Mouse (Mus musculus) liver, adult (tissue): ENCODE results near the gene Trpm4.

Experiments
- GATA4 ChIP-seq: IDR thresholded peaks from 2 replicates; pipeline ENCODE4 v1.6.1; 2014; ENCODE audit warnings: mild to moderate bottlenecking, low read length; ENCODE audit not compliant: insufficient replicate concordance

The Trpm4 gene

GRCm38 (mm10) chr7:45361243-45361804 is 27.7 kb upstream of the Trpm4 start:
- TF ChIP-seq GATA4: no peak

GRCm38 (mm10) chr7:45360404-45361125 is 27.0 kb upstream of the Trpm4 start:
- no peak for TF ChIP-seq GATA4

GRCm38 (mm10) chr7:45356087-45356486 is 22.5 kb upstream of the Trpm4 start:
- no peak for TF ChIP-seq GATA4

DNA sequence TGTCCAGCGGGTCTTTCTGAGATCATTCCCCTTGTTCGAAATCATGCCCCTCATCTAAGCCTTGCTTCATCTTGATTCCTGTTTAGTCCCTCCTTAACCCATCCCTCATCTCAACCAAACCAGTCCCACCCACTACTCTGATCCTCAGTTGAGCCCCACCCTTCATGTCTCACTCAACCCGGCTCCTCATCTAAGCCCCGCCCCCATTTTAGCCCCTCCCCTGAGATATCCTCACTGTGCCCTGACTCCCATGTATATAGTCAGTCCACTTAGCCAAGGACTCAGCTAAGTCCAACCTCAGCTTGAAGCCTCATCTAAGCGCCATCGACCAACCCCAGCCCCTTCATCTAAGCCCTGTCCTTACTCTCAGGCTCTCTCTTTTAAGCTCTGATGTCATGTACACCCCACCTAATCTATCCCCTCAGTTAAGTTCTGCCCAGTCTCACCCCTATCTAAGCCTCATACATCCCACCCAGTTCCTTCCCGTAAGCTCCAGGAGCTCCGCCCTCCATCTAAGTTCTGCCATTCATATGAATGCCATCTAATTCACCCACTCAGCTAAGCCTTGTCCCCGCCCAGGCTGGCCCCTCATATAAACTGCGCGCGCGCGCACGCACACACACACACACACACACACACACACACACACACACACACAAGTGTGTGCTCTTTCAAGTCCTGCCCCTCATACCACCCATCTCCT is 21.9 kb upstream of the Trpm4 start:
- no peak for TF ChIP-seq GATA4

DNA sequence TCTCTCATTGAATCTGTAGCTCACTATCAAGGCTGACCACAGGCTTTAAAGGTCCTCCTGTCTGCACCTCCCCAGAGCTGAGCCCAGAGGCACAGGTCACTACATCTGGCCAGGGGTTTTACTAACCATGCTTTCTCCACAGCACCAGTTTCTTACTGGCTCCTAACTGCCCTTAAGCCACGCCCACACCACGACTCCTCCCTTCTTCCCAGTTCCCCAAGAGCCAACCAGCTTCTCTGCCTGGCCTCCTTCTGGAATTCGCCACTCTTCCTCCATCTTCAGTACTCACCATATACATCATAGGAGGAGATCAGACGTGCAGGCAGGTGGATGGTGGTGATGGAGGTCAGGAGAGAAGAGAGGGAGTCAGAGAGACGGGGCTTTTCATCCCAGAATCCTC is 19.5 kb upstream of the Trpm4 start:
- TF ChIP-seq GATA4: no peak

DNA sequence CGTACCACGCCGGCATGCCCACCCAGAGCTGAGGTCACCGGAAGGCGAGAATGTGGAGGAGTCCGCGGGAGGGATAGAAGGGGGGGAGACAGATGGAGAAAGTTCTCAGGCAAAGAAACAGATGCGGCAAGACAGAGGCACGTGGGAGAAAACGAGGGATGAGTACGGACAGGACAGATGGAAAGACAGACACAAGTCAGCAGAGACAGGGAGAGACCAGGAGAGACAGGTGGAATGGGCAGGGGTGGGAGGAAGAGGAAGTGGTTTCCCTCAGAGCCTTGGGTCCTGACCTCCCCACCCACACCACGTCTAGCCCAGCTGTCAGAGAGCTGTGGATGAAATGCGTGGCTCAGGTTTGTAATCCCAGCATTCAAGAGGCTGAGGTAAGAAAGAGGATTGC is 13.3 kb upstream of the Trpm4 start:
- no peak for TF ChIP-seq GATA4

GRCm38 (mm10) chr7:45343543-45343942 is 10.0 kb upstream of the Trpm4 start:
- no peak for TF ChIP-seq GATA4

GRCm38 (mm10) chr7:45342081-45342480 is 8.5 kb upstream of the Trpm4 start:
- no peak for TF ChIP-seq GATA4

GRCm38 (mm10) chr7:45341303-45341702 is 7.7 kb upstream of the Trpm4 start:
- no peak for TF ChIP-seq GATA4

- TF ChIP-seq GATA4: no peak
These were observed 7.1 kb upstream of the Trpm4 start for GRCm38 (mm10) chr7:45340669-45341068.

GRCm38 (mm10) chr7:45340066-45340442 is 6.5 kb upstream of the Trpm4 start:
- TF ChIP-seq GATA4: no peak

DNA sequence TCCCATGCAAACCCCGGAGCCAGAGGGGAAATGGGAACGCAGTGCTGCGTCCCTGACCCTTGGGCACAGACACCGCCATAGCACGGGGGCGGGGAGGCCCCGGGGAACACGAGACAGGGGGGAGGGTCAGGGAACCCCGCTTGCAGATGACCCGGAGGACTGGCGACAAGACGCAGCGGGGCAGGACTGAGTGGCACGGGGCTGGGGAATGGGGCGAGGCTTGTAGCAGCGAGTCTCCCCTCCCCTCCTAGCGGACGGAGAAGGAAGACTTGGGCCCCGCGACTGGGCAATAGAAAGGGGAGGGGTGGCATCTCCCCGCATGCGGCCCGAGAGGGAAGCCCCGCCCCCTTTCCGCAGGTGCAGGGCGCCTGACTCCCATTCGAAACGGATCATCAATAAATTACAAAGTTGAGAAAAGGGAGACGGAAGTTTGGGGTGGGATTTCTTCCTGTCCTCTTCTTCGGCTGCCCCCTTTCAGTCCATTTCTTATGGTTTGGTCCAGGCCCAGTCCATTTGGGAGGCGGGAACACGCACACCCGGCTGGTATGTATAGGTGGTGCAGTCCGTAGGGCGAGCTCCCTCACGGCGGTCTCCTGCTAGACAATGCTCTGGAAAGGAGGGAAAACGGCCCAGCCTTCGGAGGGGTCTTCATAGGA is 6.0 kb upstream of the Trpm4 start:
- TF ChIP-seq GATA4: no peak

DNA sequence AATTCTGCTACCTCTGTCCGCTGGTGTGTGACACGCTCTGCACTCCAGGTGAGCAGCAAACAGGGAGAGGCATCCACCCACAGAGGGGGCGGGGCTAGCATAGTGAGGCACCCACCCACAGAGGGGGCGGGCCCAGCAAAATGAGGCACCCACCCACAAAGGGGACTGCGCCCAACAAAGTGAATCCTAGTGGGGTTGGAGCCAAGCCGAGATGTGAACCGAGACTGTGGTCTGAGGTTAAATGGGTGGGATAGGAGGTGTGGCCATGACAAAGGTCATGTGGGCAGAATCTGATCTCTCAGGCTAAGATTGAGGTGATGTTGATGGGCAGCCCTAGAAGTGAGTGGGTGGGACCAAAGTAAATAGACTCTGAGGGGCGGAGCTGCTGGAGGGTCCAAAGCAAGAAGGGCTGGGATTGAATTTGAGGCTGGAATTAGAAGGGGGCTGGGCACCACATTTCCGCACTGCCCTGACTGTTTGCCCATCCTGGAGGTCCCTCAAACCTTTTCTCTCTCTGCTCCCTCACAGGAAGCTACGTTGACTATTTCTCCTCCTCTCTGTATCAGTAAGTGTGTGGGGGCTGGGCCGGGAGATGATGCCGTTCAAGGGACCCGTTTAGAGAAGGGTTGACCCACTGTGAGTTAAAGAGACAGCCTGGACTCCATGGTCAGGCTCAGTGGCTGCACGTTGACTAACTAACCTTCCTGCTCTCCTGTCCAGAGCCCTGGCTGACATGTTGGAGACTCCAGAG is 4.8 kb upstream of the Trpm4 start:
- no peak for TF ChIP-seq GATA4

- no peak for TF ChIP-seq GATA4
These were observed 3.9 kb upstream of the Trpm4 start for GRCm38 (mm10) chr7:45337469-45337868.

DNA sequence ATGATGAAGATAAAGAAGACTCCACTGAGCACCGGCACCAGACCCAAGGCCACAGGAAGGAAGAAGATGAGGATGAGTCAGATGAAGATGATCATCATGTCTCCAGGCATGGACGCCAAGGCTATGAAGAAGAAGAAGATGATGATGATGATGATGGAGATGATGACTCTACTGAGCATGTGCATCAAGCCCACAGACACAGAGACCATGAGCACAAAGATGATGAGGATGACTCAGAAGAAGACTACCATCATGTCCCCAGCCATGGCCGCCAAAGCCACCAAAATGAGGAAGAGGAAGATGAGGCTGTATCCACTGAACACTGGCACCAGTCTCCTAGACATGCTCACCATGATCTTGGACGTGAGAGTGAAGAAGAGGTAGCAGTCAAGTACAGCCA is 2.7 kb upstream of the Trpm4 start:
- no peak for TF ChIP-seq GATA4
